Mouse (Mus musculus): ENCODE data around the gene Arhgap30.

Gene Arhgap30

DNA sequence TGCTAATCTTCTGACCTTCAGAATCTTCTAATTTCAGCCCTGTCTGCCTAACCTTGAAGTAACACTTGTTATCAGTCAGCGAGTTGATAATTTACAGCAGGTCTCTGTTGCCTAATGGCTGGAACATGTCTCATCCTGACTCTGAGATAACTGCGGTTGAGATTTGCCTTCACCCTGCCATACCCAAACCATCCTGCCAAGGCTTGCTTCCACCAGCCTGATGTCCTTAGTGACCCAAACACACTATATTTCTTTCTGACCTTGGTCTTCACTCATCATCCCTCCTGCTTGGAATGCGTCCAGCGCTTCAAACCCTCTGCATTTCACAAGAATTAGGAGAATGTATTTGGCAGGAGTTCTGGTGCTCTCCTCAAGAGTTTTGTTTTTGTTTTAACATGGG lies 36.4 kb downstream of the Arhgap30 start:
- no peak for DNase-seq (ENCODE audit: low read depth, low spot score)

- DNase-seq (ENCODE audit: low read depth, low spot score): no peak
Measured at GRCm38 (mm10) chr1:171432158-171432557, 43.4 kb downstream of the Arhgap30 start.

- no peak for DNase-seq (ENCODE audit: low read depth, low spot score)
Measured at GRCm38 (mm10) chr1:171435288-171435814, 46.6 kb downstream of the Arhgap30 start.

DNA sequence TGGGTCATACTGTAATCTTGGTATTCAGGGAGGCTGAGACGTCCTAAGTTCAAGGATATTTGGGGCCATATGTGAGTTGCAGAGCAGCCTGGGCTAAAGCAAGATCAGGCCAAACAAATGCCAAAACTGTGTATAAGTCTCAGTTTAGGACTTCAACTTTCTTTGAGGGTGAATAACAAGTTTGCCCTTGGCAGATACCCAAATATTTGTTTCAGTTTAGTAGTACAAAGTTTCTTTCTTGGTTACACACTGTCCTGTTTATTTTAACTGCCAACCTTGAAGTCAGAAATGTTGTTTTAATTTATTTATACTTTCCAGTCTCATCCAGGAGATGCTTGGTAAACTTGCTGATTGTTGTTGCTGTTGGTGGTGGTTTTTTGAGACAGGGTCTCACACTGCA lies 47.2 kb downstream of the Arhgap30 start:
- no peak for DNase-seq (ENCODE audit: low read depth, low spot score)

GRCm38 (mm10) chr1:171437264-171438013 lies 48.7 kb downstream of the Arhgap30 start, which contains the start of gene F11r:
Gene F11r, plus strand, starts transcription at chr1:171437535.
- DNase-seq (ENCODE audit: low read depth, low spot score): no peak

- no peak for DNase-seq (ENCODE audit: low read depth, low spot score)
Measured at GRCm38 (mm10) chr1:171438014-171438670, 49.4 kb downstream of the Arhgap30 start.

GRCm38 (mm10) chr1:171439072-171439471 lies 50.3 kb downstream of the Arhgap30 start:
- no peak for DNase-seq (ENCODE audit: low read depth, low spot score)

DNA sequence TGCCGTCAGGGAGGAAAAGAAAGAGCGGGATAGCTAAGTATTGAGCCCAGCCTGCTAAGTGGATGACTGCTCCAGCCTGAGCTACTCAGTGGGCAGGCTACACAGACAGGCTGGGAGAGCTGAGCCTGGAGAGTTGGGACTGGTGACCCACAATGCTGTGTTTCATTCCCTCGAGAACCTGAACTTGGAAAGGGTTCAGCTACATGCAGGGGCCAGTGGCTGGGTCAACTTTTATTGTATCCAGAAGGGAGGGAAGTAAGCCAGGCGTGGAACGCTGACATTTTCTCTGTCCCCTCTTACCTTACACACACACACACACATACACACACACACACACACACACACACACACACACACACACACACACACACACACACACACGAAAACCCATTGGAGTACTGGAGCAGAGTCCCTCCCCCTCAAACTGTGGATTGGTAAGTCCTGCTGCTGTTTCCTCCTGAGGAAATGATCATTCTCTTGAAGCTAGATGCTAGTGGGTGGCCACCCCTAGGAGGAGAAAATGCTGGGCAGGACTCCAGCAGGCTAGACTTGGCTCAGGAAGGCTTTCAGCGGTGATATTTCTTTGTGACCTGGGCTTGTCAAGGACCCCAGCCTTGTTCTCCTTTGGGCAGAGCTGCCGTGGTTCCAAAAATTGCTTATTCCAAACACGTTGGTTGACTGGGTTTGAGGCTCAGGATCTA lies 51.4 kb downstream of the Arhgap30 start:
- no peak for DNase-seq (ENCODE audit: low read depth, low spot score)

DNA sequence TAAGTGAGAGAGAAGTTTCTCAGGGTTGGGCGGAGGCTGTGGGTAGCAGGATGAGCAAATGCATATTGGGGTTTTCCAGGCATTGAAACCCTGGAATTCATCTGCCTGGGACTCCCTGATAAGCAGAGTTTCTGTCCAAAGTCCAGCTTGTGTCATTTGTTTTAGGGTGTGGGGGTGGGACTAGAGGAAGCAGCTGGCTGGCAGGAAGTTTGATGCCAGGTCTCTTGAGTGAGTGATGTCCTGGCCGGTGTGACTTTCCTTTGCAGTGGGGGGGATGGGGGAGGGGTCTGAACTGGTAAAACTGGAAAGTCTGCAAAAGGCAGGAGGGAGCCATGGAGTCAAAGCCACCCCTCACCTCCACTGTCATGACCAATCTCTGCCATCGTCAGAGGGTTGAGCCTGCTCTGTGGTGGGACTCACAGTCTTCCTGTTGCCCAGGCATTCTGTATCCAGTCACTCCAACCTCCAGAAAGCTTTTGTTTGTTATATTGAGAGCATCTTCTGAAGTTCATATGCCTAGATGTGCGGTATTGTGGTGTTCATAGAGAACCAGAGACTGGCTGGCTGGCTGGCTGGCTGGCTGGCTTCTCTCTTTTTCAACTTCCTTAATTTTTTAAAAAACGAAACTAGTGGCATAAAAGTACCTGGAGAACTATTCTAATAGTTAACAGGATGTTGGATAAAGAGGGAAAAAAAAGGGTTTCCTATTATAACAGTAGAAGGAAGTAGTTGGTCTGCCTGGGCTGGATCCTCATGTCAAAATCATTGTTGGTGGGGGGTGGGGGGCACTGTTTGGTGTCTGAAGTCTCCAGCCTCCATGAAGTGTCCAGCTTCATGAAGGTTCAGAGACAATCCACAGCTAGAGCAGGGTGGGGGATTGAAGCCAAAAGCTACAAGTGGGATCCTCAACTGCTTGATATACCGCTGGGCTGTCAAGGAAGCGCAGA lies 53.0 kb downstream of the Arhgap30 start:
- DNase-seq (ENCODE audit: low read depth, low spot score): no peak

- DNase-seq (ENCODE audit: low read depth, low spot score): no peak
Measured at GRCm38 (mm10) chr1:171442413-171442760, 53.6 kb downstream of the Arhgap30 start.

DNA sequence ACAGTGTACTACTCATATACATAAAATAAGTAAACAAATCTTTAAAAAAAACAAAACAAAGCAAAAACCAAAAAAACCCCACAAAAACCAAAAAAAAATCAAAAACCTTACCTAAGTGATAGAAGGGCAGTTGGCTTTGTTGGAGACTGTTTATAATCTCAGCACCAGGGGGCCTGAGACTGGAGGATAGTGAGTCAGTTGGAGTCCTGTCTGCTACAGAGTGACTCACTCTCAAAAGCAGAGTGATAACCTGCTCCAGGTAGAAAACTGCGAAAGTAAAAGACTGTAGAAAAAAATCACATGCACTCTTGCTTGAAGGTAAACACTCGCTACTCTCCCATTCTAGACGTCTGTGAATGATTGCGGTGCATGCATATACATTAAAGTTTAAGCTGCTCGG lies 56.3 kb downstream of the Arhgap30 start:
- no peak for DNase-seq (ENCODE audit: low read depth, low spot score)

DNA sequence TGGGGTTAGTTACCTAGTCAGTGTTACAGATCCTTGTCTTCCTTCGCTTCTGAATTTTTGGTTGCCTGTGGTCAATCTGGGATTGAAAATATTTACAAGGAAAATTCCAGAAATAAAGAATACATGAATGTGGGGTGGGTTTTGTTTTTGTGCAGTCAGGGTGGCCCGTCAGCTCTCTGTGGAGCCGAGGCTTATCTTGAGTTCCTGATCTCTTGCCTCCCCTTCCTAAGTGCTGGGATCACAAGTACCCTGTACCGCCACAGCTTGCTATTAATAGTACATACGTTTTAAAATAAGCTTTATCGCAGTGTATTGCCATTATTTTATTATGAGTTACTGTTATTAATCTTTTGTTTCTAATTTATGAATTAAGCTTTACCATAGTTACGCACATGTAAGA lies 58.1 kb downstream of the Arhgap30 start:
- no peak for DNase-seq (ENCODE audit: low read depth, low spot score)

GRCm38 (mm10) chr1:171447692-171448091 lies 58.9 kb downstream of the Arhgap30 start:
- DNase-seq (ENCODE audit: low read depth, low spot score): no peak

DNA sequence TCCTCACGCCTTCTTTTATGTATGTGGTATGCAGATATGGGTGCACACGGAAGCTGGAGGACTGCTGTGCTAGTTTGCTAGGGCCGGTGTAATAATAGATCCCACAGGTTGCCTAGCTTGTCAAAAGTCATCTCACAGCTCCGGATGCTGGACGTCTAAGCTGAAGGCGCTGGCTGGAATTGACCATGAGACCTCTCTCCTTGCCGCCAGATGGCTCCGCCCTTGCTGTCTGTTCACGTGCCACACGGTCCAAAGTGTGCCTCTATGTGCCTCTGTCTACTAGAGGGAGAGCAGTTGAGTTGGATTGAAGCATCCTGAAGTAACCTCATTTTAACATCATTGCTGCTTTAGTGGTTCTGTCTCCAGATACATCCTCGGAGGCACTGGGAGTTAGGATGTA lies 61.3 kb downstream of the Arhgap30 start:
- no peak for DNase-seq (ENCODE audit: low read depth, low spot score)

DNA sequence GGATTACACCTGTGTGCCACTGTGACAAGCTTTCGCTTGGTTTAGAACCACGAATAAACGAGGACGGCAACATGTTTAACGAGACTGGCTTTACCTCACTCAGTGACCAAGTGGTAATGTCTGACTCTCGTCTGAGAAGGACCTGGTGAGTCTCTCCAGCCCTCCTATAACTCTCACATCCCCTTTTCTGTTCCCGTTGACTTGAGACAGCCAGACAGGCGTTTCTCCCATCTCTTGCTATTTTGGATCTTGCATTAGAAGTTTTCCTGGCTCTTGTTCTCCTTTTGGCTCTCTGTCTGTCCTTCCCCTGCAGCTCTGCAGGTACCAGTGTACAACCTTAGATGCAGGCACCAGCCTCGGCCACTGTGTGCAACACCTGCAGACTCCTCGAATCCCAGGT lies 62.2 kb downstream of the Arhgap30 start:
- DNase-seq (ENCODE audit: low read depth, low spot score): no peak

DNA sequence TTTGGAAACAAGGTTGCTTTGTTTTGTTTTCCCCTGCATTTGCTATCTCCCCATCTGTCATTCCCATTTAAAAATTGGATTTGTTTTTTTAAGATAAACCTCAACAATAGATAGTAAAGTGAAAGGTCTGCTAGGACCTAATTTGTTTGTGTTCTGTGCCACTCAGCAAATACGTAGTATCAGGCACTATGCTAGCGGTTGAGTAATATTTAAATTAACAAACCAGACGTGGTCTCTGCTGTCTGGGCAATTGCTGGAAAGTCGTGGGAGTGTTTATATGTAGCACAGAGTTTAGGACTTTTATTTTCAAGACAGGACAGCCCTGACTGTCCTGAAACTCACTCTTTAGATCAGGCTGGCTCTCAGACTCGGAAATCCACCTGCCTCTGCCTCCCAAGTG lies 63.8 kb downstream of the Arhgap30 start:
- no peak for DNase-seq (ENCODE audit: low read depth, low spot score)

DNA sequence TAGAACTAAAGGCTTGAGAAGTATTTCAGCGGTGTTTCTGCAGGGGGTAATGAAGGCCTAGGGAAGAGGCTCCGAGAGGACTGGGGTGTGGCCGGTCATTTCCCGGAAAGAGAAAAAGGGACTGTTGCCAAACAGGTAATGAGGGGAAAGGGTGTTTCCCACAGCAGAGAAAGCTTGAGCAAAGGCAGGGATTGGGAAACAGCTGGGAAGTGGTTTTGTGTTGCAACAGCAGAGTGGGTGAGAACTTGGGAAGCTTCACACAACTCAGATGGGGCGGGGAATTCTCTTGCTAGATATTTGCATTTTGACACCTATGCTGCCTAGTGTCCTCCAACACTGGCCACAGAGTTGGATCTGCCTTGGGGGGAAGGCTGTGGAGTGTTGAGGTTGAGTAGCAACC lies 64.2 kb downstream of the Arhgap30 start:
- DNase-seq (ENCODE audit: low read depth, low spot score): no peak

DNA sequence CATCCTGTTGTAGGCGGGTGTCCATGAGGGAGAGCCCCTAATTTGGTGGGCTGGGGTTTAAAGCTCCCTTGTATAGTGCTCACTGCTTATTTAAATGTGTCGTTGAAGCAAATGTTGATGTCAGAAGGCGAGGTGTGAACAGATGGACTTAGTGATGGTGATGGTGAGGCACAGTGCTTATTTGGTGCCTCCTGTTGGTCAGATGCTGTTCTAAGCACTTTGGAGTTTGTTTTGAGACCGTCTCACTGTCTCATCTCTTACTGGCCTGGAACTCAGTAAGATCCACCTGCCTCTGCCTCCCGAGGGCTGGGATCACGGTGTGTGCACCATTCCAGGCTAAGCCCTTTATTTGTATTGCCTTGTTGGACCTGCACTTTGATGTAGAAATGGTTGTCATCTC lies 66.2 kb downstream of the Arhgap30 start:
- DNase-seq (ENCODE audit: low read depth, low spot score): no peak

DNA sequence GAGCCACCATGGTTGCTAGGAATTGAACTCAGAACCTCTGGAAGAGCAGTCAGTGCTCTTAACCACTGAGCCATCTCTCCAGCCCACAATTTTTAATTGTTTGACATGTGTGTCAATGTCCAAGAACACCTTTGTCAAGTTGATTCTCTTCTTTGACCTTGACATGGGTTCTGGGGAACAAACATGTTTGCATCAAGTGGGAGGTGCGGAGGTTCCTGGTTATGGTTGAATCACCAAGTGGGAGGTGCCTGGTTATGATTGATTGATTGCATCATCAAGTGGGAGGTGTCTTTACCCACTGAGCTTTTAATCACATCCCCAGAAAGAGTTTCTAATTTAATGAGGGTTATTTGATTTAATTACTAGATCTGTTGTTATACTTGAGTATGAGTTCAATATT lies 68.8 kb downstream of the Arhgap30 start:
- no peak for DNase-seq (ENCODE audit: low read depth, low spot score)

DNA sequence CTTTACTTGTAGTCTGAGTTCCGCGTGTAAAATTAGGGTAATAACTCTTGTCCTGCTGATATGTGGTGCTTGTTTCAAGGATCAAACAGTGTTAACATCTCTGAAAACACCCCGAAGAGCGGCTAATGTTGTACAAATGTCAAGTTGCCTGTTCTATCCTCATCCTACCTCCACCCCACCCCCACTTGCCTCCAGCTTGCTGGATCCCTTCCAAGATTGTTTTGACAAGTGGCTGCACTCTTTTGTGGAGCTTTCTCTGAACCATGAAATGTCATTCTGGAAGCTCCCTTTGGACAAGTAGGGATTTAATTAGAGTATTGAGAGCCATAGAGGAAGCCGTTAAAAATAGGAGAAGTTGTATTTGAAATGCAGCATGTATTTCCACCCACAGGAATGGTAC lies 71.0 kb downstream of the Arhgap30 start:
- no peak for DNase-seq (ENCODE audit: low read depth, low spot score)
